Mouse (Mus musculus) testis, adult 2 months (tissue): ENCODE data around the gene Mmd.
A peak's percentile ranks its signal among the peaks of the same experiment; 100 is the strongest.

Experiments
- CTCF ChIP-seq: fragments of 200-500 bp; IDR thresholded peaks from 2 replicates; pipeline ENCODE4 v1.5.1; 2012; ENCODE audit warnings: low read depth, mild to moderate bottlenecking, inconsistent platforms, low read length, moderate library complexity; ENCODE audit not compliant: control insufficient read depth, insufficient read depth, insufficient replicate concordance
- POLR2A ChIP-seq: fragments of 200-500 bp; IDR thresholded peaks from 2 replicates; pipeline ENCODE4 v1.6.1; 2012; ENCODE audit warnings: low read depth, mild to moderate bottlenecking, inconsistent platforms, low read length, moderate library complexity; ENCODE audit not compliant: control insufficient read depth

- TF ChIP-seq CTCF (peak; percentile 28; the same call in 1 of the 2 replicates), POLR2A (no peak)
Measured at GRCm38 (mm10) chr11:90306993-90307392, 57.7 kb downstream of the Mmd start.
